Mouse (Mus musculus) spleen, embryonic (tissue): ENCODE data around the gene Mfsd11.

ENCODE experiments used
- CTCF ChIA-PET: fragments of 350-600 bp; sonication (Branson Sonifier 250); formaldehyde crosslinking; loops from one replicate; lab custom pipeline; 2022; lab: Charles Lee

Gene Mfsd11

GRCm38 (mm10) chr11:116852291-116852890, at the start of gene Mfsd11:
TSS of gene Mfsd11 (plus strand) at chr11:116852440.
- CTCF ChIA-PET: interaction anchor here (1.2 kb wide), 1 partner anchor 9 kb away, joined by 4 read pairs; the partner anchor contains the start of genes Jmjd6 and Mettl23

- CTCF ChIA-PET: no interaction called here
These were observed 49.5 kb upstream of the Mfsd11 start for GRCm38 (mm10) chr11:116802709-116803108.

GRCm38 (mm10) chr11:116806136-116807071, 45.8 kb upstream of the Mfsd11 start:
- CTCF ChIA-PET: interaction anchor here (0.6 kb wide), 1 partner anchor 170 kb away, joined by 7 read pairs; no protein-coding TSS in a partner anchor

- CTCF ChIA-PET: interaction anchor here (0.6 to 0.7 kb wide), 2 partner anchors 171 to 1982 kb away, joined by 7 read pairs; no protein-coding TSS in a partner anchor
These were observed 45.1 kb upstream of the Mfsd11 start for GRCm38 (mm10) chr11:116807116-116807515.

- CTCF ChIA-PET: interaction anchor here (0.5 to 0.7 kb wide), 6 partner anchors 147 to 1982 kb away, joined by 3 to 10 read pairs (median 4); no protein-coding TSS in a partner anchor
These were observed 44.7 kb upstream of the Mfsd11 start for GRCm38 (mm10) chr11:116807526-116807925.

GRCm38 (mm10) chr11:116807938-116808606, 44.2 kb upstream of the Mfsd11 start:
- CTCF ChIA-PET: interaction anchor here (0.5 to 0.7 kb wide), 6 partner anchors 12 to 353 kb away, joined by 3 to 19 read pairs (median 4); no protein-coding TSS in a partner anchor

GRCm38 (mm10) chr11:116808811-116809395, 43.3 kb upstream of the Mfsd11 start:
- CTCF ChIA-PET: interaction anchor here (0.6 to 0.7 kb wide), 3 partner anchors 11 to 540 kb away, joined by 3 to 19 read pairs (median 6); no protein-coding TSS in a partner anchor

- CTCF ChIA-PET: no interaction called here
These were observed 42.7 kb upstream of the Mfsd11 start for GRCm38 (mm10) chr11:116809520-116809919.

GRCm38 (mm10) chr11:116810528-116810927, 41.7 kb upstream of the Mfsd11 start:
- CTCF ChIA-PET: no interaction called here

- CTCF ChIA-PET: interaction anchor here (0.7 kb wide), 1 partner anchor 107 kb away, joined by 5 read pairs; no protein-coding TSS in a partner anchor
These were observed 41.0 kb upstream of the Mfsd11 start for GRCm38 (mm10) chr11:116810983-116811901.

GRCm38 (mm10) chr11:116812793-116813529, 39.3 kb upstream of the Mfsd11 start:
- CTCF ChIA-PET: no interaction called here

GRCm38 (mm10) chr11:116813610-116814009, 38.6 kb upstream of the Mfsd11 start:
- CTCF ChIA-PET: no interaction called here

- CTCF ChIA-PET: no interaction called here
These were observed 38.0 kb upstream of the Mfsd11 start for GRCm38 (mm10) chr11:116814076-116814883.

- CTCF ChIA-PET: no interaction called here
These were observed 37.3 kb upstream of the Mfsd11 start for GRCm38 (mm10) chr11:116814884-116815415.

- CTCF ChIA-PET: interaction anchor here (0.6 kb wide), 1 partner anchor 14 kb away, joined by 5 read pairs; no protein-coding TSS in a partner anchor
These were observed 35.5 kb upstream of the Mfsd11 start for GRCm38 (mm10) chr11:116816769-116817168.

- CTCF ChIA-PET: interaction anchor here (0.7 kb wide), 1 partner anchor 65 kb away, joined by 5 read pairs; no protein-coding TSS in a partner anchor
These were observed 34.7 kb upstream of the Mfsd11 start for GRCm38 (mm10) chr11:116817567-116817966.

GRCm38 (mm10) chr11:116818722-116819121, 33.5 kb upstream of the Mfsd11 start:
- CTCF ChIA-PET: no interaction called here
